Mouse (Mus musculus) neutrophil, adult 5-6 weeks (primary cell): ENCODE measurements around the gene Pam. TPM values are rescaled to one million over a fixed set of nuclear protein-coding genes. Genes with fewer than 3 reads are reported as not detected.
A peak's percentile ranks its signal among the peaks of the same experiment; 100 is the strongest.

Experiments
- ATAC-seq: fragments of 151-379, 151-347 bp; 2 replicates; pipeline ENCODE4 v1.8.0; 2017; ENCODE audit warnings: mild to moderate bottlenecking, moderate TSS enrichment; ENCODE audit not compliant: insufficient number of reproducible peaks, poor library complexity, low FRiP score, severe bottlenecking; ENCODE audit errors: extremely low read depth
- total RNA-seq: library from RNA; stranded (forward); fragments of 200-1000 nt; gene quantifications from 2 replicates; pipeline ENCODE4 v1.2.3, GENCODE M21; 2017

The Pam gene
- total RNA-seq, 1 experiment from 2014 or later, result 7.8 TPM

GRCm38 (mm10) chr1:97991976-97992375 lies 103.5 kb downstream of the Pam start:
- no peak for ATAC-seq

GRCm38 (mm10) chr1:97983189-97983588 lies 112.3 kb downstream of the Pam start:
- no peak for ATAC-seq

GRCm38 (mm10) chr1:97979422-97979821 lies 116.0 kb downstream of the Pam start:
- ATAC-seq, result no peak

- no peak for ATAC-seq
Observed at GRCm38 (mm10) chr1:97977521-97977920, 117.9 kb downstream of the Pam start.

- no peak for ATAC-seq
Observed at GRCm38 (mm10) chr1:97976873-97977473, 118.5 kb downstream of the Pam start.

GRCm38 (mm10) chr1:97976072-97976471 lies 119.4 kb downstream of the Pam start:
- ATAC-seq, result no peak

GRCm38 (mm10) chr1:97974968-97975367 lies 120.5 kb downstream of the Pam start:
- ATAC-seq, result no peak

GRCm38 (mm10) chr1:97969765-97970164 lies 125.7 kb downstream of the Pam start:
- ATAC-seq, result no peak

- no peak for ATAC-seq
Observed at GRCm38 (mm10) chr1:97963711-97964110, 131.7 kb downstream of the Pam start.

GRCm38 (mm10) chr1:97962134-97962533 lies 133.3 kb downstream of the Pam start:
- ATAC-seq, result no peak

- no peak for ATAC-seq
Observed at GRCm38 (mm10) chr1:97960681-97961080, 134.8 kb downstream of the Pam start.

GRCm38 (mm10) chr1:97960124-97960523 lies 135.3 kb downstream of the Pam start:
- no peak for ATAC-seq

GRCm38 (mm10) chr1:97958759-97959158 lies 136.7 kb downstream of the Pam start:
- no peak for ATAC-seq

GRCm38 (mm10) chr1:97949258-97949657 lies 146.2 kb downstream of the Pam start:
- ATAC-seq, result peak; percentile 58; the same call in 1 of the 2 replicates

GRCm38 (mm10) chr1:97947100-97947499 lies 148.3 kb downstream of the Pam start:
- no peak for ATAC-seq

- ATAC-seq, result no peak
Observed at GRCm38 (mm10) chr1:97943908-97944608, 151.4 kb downstream of the Pam start.

- ATAC-seq, result no peak
Observed at GRCm38 (mm10) chr1:97943402-97943801, 152.0 kb downstream of the Pam start.

- no peak for ATAC-seq
Observed at GRCm38 (mm10) chr1:97942966-97943365, 152.5 kb downstream of the Pam start.

GRCm38 (mm10) chr1:97938586-97938985 lies 156.9 kb downstream of the Pam start:
- ATAC-seq, result no peak

- no peak for ATAC-seq
Observed at GRCm38 (mm10) chr1:97938053-97938452, 157.4 kb downstream of the Pam start.

GRCm38 (mm10) chr1:97934940-97935339 lies 160.5 kb downstream of the Pam start:
- no peak for ATAC-seq
